Mouse (Mus musculus): ENCODE data around the gene Ptp4a2.

DNA sequence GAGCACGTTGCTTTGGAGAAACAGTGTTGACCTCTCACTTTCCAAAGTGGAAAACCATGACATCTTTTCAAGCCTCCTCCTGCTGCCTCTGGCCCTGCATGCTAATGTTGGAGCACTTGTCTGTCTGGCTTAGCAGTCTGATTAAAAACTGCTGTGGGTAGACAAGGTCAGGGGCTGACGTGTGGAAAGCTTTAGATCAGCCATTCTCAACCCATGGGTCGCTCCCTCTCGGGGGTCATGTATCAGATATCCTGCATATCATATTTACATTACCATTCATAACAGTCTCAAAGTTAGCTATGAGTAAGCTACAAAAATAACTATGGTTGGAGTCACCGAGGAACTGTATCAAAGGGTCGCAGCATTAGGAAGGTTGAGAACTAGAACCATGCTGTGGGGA, 57.2 kb downstream of the Ptp4a2 start:
- TF ChIP-seq CTCF (IDR thresholded peaks at IDR 0.05; ENCODE audit: low read depth) = no peak
- no peak for TF ChIP-seq EP300 (IDR thresholded peaks at IDR 0.05; ENCODE audit: low read depth)
